ENCODE assay signal across 26 mouse cellular contexts in the genomic region with DNA sequence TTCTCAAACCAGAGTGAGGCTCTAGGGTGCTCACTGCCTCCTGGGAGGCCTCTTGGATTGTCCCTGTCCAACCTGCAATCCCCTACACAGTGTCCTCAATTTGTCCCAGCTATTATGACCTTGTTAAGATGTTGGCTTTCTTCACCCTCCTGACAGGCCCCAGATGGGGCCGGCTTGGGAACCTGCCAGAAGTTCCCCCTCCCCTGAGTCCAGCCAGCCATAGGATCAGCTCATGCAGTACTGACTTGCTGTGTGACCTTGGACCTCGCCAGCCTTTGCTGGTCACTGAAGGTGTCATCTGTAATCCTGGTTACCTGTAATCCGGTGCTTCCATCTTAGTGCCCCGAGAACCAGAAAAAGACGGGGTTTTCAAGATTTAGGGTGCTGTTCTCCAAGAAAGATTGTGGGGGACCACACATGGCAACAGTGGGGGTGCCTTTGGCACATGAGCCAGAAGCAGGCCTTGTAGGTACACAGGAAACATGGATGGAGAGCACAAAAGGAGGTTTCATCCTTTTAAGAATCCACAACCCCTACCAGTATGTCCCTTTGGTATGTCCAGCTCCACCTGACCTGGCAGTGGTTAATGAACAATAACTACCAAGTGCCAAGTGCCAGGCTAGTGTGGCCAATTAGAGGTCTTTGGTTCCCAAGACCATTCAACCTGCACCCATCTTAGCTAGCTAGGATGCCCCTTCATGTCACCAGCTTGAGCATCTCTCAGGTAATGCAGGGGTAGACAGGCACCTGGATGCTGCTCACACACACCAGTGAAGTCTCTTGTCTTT. TPM values are rescaled to one million over a fixed set of nuclear protein-coding genes. Genes with fewer than 3 reads are reported as not detected.
DNase-seq lines count a peak whose midpoint lies in the region; TF ChIP-seq lines count a peak whose summit lies in the region.
"Had no signal": no experiment of that assay in that cellular context is flagged by ENCODE, and none has a peak within 500 bp of the region (broad histone marks: within the 10 kb centered on the region; RNA-seq: fewer than 3 reads in every experiment).

No protein-coding gene starts in this region.

- intact Hi-C loops in left cerebral cortex, adult 2 months (cut with DNase I): no loop called here
- intact Hi-C loops in left cerebral cortex, postnatal 25 days (cut with DNase I): no loop called here

- H3K27ac ChIP-seq in left cerebral cortex, adult 2 months: peak overlapping the region; percentile 93
- H3K27ac ChIP-seq: embryonic facial prominence, embryonic 12.5 days; forebrain, embryonic 10.5 days; forebrain, embryonic 15.5 days; heart, embryonic 10.5 days; heart, embryonic 15.5 days; hindbrain, postnatal 0 days; limb, embryonic 13.5 days; lung, embryonic 15.5 days; midbrain, embryonic 10.5 days; midbrain, embryonic 15.5 days; neural tube, embryonic 15.5 days; stomach, embryonic 15.5 days had no signal

- TF ChIP-seq CTCF in left cerebral cortex, adult 2 months (IDR thresholded peaks at IDR 0.05): no peak

- H3K4me3 ChIP-seq in left cerebral cortex, adult 2 months: no peak overlapping the region
- H3K4me3 ChIP-seq: embryonic facial prominence, embryonic 12.5 days; forebrain, embryonic 10.5 days; forebrain, embryonic 15.5 days; heart, embryonic 10.5 days; heart, embryonic 15.5 days; limb, embryonic 13.5 days; lung, embryonic 15.5 days; midbrain, embryonic 10.5 days; midbrain, embryonic 15.5 days; neural tube, embryonic 15.5 days; stomach, embryonic 15.5 days had no signal

- DNase-seq in cerebellum, adult 8-10 months: peak; percentile 46
- DNase-seq in cerebellum, adult 18-20 months: no peak
- peak; percentile 45 for DNase-seq in kidney, adult 18-20 months
- no peak for DNase-seq in kidney, postnatal 10 days
- no peak for DNase-seq in left cerebral cortex, adult 2 months (ENCODE audit: extremely low spot score in 1 of 2, low spot score in 2 of 2)
- DNase-seq in left cerebral cortex, postnatal 25 days (ENCODE audit: low spot score in 2 of 2): no peak
- DNase-seq in spleen, postnatal 36 days (ENCODE audit: low spot score in 2 of 2): no peak
- DNase-seq: adrenal gland, postnatal 14 days; embryo, embryonic 11 days; gastrocnemius, postnatal 25 days; heart, adult 11 months; layer of hippocampus, postnatal 36 days; retina, postnatal 1 day; right cerebral cortex, postnatal 14 days had no signal

RNA-seq across cellular contexts. Expression of gene Rtn4r, which starts 5.9 kb away (rescaled TPM):
- total RNA-seq in left cerebral cortex, adult 2 months (2021): 100 to 1,000 TPM; 138 to 147 TPM
- 100 to 1,000 TPM; 119 to 138 TPM for total RNA-seq in left cerebral cortex, postnatal 25 days (2021)

RNA-seq across cellular contexts. Expression of gene Prodh, which starts 43.3 kb away (rescaled TPM):
- 10 to 100 TPM; 38.9 to 40.8 TPM for total RNA-seq in left cerebral cortex, adult 2 months (2021)
- 10 to 100 TPM; 34.1 to 36.7 TPM for total RNA-seq in left cerebral cortex, postnatal 25 days (2021)

Comparison
In these comparisons a context has a peak if more than half of its experiments do, and no peak if none do; other contexts are left out.
1. DNase-seq: peak in cerebellum, adult 8-10 months (single experiment) and kidney, adult 18-20 months (single experiment); none in cerebellum, adult 18-20 months (0 of 2), kidney, postnatal 10 days (single experiment), left cerebral cortex, adult 2 months (0 of 2), left cerebral cortex, postnatal 25 days (0 of 2) and spleen, postnatal 36 days (0 of 2).